Mouse (Mus musculus) embryo, embryonic 10.5 days (tissue): ENCODE results near the gene Rapgef1.

Source experiments
- DNase-seq: peaks from one replicate; pipeline ENCODE4 v3.0.0-alpha.2; 2015; ENCODE audit warnings: low spot score

Gene Rapgef1

DNA sequence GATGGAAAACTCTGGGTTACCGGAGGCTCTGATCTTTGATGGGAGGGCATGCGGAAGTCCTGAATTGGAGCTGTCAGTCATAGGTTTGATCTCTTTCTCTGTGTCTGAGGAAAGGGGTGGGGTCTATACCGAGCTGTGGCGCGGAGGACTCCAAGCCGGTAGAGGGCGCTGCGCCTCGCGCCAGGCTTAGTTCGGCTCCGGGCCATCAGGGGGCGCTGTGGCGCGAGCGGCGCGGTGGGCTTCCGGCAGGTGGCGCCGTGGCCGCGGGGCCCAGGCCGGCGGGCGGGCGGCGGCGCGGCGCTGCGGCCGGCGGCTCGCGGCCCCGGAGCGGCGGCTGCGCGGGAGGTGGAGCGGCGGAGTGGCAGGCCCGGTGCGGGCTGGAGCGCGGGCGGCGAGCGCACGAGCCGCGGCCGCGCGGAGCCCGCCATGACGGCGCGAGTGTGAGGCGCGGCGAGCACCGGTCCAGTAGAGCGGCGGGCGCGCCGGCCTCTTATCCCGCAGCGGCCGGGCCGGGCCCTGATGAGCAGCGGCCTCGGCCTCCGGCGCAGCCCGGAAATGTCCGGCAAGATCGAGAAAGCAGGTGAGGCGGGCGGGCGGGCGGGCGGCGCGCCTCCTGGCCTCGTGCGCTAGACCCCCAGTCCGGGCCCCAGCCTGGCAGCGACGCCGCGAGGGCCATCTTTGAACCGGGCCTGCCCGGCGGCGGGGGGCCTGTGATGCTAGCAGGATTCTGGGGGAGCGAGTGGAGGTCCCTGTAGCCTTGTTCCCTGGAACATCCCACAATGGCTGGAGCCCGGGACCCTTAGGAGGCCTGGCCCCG is at the start of gene Rapgef1:
Gene Rapgef1, plus strand, starts transcription at position 237 of the 817 bp plus-strand sequence.
- DNase-seq: peak; percentile 84

DNA sequence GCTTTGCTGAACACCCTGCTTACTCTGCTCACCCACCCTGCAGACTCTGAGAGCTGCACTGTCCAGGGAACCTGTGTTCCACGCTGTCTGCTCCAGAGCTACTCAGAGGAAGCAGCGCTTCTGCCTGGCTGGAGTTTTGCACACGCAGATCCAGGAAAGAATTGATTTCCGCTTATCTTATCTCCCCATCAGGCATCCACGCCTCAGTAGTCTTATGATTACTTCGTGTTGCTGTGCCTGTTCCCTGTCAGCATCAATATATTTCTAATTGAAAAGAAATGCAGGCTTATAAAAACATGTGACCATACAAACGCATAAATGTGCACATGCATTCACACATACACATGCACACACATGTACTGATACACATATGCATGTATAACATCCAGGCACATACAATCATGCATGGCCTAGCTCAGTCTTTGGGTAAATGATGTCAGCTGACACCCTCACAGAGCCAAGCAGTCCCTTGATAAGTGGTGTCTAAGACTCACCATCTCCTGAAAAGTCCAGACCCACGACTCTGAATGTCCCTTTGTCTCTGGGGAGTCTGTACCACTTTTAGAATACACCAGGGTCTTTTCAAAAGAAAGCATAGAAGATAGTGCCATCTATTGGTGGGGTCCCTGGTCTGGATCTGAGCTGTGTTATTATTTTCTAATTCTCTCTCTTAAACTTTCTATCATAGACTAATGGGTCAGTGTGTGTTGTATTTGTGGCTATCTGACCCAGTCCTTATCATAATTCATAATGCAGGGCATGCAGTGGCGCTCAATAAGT is 47.4 kb upstream of the Rapgef1 start:
- peak; percentile 44 for DNase-seq

DNA sequence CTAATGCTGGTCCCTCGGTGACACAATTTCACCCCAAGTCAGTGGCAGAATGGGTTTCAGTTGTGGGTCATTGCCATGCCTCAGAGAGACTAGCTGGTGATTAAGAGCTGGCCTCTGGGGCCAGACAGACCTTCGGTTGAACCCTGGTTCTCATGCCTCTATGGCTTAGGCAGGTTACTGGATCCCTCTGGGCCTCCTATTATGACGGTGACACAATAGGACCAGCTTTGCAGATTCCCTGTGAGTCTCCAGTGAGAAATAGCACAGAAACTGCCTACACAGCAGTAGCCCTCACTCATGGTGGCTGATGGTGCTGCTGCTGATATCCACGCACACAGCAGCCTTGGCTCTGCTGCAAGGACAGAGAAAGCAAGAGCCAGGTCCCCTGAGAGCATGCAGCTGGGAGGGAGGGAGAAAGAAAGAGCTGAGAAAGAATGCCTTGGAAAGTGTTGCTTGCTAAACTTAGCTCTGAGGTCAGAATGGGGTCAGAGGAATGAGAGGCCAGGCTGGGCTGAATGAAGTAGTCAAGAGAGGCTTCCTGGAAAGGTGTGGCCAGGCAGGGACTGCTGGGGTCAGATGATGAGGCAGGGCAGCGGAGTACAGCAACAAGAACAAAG is 46.6 kb upstream of the Rapgef1 start:
- peak; percentile 54 for DNase-seq

DNA sequence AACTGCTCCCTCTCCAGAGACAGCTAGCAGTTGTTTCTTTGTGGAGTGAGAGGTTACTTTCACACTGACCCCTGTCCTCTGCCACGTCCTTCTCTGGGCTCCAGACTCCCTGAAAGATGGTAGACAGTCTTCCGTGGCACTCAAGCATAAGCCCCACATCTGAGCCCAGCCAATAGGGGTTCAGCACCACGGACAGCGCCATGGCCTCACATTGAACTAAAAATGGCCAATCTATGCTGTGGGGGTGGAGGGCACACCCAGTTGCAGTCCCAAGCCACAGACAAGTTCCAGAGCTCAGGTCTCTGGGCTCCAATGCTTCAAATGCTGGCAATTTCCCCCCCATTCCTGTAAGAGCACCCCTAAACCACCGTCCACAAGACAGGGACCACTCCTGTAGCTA is 45.9 kb upstream of the Rapgef1 start:
- DNase-seq: peak; percentile 92

GRCm38 (mm10) chr2:29574187-29574586 is 45.3 kb upstream of the Rapgef1 start:
- peak; percentile 79 for DNase-seq

GRCm38 (mm10) chr2:29582415-29582814 is 37.1 kb upstream of the Rapgef1 start:
- DNase-seq: peak; percentile 89

DNA sequence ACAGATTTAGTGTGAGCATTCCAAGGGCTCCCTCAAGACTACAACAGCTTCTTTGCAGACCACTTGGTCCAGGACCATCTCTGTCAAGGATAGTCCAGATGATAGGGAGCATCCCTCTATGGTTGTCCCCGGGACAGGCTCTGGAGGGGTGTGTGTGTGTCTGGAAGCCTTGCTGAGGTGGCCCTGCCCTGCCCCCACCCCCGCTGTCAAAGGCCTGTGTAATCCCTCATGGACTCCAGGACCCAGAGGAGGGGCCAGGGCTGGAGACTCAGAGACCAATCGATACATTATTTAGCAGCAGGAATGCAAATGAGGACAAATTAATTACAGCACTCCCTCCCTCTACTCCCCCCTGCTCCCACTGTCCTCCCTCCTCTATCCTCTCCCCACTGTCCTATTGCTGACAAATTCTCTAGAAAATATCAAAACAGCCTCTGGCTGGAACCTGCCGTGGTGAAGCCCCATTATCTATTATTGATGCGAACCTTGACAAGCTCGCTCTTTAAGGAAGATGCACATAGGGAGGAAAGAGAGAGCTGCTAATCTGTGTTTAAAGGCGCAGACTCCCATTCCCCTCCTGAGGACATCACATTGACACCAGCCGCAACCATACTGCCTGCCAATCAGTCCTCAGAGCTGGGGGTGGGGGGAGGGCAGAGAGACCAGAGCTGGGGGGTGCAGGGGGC is 33.4 kb upstream of the Rapgef1 start:
- DNase-seq: no peak

DNA sequence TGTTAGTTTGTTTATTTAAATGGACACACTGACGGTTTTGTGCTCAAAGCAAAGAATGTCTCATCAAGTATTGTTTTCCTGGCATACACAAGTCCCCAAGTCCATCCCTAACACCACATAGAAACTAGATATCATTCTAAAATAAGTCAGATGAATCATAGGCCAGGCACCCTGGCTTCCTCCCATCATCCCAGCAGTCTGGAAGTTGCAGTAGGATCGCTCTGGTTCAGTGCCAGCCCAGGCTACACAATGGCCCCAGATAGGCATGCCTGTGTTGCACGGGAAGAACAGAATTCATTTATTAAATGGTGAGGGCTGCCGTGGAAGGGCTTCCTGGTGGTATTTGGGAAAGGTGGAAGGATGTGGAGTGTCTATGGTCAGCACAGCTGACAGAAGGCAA is 31.5 kb upstream of the Rapgef1 start:
- DNase-seq: no peak

DNA sequence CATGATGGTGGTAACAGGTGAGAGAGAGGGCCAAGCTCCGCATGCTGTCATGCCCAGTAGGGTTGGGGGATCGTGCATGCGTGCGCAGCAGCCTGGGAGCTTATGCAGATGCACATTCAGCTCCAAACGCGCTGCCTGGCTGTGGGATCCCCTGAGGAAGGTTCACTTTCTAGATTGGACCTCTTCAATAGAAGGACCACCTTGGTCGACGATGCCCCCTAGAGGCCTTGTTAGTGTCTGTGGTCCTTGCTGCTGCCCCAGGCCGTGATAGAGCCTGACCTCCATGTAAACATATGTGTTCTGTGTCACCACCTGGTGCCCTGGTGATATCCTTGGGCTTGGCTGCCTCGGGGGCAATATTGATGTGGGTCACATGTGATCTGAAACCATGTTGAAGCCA is 30.3 kb upstream of the Rapgef1 start:
- peak; percentile 73 for DNase-seq

DNA sequence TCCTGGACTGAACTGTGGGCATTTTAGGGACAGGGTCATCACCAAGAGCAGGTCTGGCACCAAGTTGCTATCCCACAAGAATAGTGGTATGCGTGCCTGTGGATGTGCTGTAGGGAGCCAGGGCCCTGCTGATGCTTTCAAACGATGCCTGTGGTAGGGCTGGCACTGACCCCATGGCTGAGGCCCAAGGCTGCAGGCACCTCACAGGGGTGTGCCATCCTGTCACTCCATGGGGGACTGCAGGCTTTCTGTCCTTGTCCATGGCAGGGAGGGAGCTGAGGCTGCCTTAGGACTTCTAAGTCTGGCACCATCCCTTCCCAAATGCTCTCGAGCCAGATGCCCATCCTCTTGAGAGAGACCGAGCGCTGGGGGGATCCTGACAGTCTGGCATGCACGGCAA is 27.9 kb upstream of the Rapgef1 start:
- no peak for DNase-seq

DNA sequence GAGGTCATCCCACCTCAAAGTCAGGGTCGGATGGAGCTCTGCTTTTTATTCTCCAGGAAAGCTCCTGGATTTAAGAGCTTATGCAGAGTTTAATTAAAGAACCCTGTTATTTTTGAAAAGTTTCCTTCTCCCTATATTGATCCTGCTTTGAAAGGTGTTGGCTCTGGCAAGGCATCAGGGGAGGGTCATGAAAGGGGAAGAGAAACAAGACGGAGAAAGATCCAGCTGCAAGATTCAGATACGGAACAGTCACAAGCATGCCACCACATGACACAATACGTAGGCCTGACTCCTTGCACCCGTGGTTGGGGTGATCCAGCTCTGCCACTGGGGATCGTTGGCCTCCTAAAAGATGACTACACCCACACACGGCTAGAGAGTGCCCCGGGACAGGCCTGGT is 27.0 kb upstream of the Rapgef1 start:
- no peak for DNase-seq

GRCm38 (mm10) chr2:29603930-29604329 is 15.6 kb upstream of the Rapgef1 start:
- peak; percentile 84 for DNase-seq

DNA sequence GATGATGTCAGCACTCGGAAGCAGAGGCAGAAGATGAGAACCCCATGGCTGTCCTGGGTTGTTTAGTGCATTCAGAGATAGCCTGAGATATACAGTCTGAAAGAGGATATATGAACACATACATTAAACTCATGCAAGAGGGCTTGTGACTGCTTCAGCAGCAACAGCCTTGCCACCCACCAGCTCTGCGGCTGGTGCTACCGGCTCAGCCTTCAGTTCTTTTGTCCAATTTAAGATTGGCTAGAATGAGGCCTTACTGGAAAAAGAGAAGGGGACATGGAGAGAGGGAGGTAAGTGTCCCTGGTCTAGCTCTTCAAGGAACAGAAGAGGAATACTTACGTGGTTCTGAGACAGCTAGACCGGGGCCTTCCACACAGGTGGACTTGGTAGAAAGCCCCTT is 13.9 kb upstream of the Rapgef1 start:
- DNase-seq: no peak

DNA sequence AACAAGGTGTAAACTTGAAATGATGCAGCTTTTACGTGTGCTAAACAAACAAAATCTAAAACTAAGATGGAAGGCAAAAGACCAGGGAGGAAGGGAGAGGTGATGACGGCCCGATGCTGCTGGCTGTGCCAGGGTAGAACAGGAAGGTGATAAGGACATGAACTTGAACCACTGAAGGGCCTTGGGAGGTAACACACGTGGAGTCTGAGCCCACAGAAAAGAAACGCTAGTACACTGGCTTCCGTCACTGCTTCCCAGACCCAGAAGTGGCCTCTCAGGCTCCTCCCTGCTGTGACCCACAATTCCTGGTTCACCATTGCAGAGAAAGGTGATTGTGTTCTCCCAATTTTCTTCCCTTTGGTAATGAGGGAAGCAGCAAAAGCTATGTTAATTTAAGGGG is 13.1 kb upstream of the Rapgef1 start:
- DNase-seq: no peak

DNA sequence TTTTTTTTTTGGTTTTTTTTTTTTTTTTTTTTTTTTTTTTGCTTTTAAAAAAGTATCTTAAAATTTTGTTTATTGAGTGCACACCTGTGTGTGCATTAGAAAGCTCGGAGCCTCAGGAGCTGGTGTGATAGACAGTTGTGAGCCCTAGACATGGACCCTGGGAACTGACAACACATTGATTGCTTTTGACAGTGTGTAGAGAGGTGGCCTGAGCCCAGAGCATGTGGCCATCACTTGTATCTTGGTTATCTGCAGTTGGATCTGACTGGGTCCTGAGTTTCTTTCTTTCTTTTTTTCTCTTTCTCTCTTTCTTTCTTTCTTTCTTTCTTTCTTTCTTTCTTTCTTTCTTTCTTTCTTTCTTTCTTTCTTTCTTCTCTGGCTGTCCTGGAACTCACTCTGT is 2.2 kb upstream of the Rapgef1 start:
- DNase-seq: no peak

DNA sequence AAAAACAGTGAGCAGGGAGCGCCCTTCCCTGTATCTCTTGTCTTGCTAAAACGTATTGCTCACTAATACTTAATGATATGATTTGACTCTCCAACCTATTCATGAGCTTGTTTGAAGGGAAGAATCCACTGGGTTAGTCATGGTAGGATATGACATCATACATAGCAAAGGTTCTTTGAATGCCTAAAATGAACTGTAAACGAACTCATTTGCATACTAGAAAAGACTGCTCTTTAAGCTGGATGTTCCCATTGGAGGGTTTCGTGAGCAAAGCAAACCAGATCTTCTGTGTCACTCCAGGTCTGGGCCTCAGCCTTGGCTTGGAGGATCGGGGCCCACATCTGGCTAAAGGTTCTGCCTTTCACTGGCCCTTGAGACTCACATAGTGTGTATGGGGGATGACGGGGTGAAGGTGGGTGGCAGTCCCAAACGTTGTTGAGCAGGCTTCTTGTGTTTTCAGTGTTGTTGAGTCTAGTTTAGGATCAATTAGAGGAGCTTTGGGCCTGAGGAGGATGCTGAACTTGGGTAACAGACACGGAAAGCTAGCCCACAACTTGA is 515 bp upstream of the Rapgef1 start:
- no peak for DNase-seq

DNA sequence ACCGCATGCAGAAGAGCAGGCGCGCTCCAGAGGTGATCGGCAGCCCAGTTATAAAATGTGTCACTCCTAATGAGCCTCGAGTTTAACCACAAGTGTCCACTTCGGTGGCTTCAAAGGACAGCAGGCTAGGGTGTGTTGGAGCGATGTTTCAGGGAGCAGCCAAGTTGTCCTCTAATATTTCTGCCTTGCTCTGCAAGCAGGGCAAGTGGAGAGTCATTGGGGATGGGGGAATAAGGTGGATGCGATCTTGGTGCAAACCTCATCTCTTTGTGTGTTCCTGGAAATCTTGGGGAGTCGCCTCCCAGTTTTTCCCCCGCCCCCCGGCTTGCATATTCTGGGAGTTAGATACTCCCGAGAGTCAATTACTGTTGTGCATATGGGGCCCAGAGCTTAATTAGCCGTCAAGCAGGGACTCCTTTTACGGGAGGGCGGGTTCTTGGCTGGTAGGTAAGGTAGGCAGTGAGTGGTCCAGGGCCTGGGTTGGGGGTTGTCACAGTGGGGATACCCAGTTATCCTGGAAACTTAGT is 844 bp downstream of the Rapgef1 start:
- no peak for DNase-seq

DNA sequence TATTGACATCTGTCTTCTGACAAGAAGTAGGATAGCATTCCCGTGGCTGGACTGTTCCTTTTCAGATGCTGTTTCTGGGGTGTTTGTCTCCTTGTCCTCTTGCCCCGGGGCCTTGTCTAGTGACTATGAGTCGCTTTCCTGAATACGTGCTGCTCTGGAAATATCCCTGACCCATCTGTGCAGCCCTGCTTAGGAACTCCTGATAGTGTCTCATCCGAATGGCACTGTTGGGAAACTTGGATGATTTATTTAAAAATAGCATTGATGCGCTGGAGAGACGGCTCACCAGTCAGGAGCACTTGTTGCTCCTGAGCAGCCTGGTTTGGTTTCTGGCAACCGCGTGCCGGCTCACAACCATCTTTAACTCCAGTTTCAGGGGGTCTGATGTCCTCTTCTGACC is 1.6 kb downstream of the Rapgef1 start:
- DNase-seq: no peak

- no peak for DNase-seq
Observed at GRCm38 (mm10) chr2:29621636-29622035, 2.1 kb downstream of the Rapgef1 start.

GRCm38 (mm10) chr2:29622126-29623005 is 2.8 kb downstream of the Rapgef1 start:
- DNase-seq: no peak
